Mouse (Mus musculus) lung, adult 2 months (tissue): Measurements from ENCODE around the gene Mob3b. TPM values are rescaled to one million over a fixed set of nuclear protein-coding genes. Genes with fewer than 3 reads are reported as not detected.

ENCODE experiments used
- DNase-seq: peaks from one replicate; pipeline ENCODE4 v3.0.0; 2022
- H3K4me1 ChIP-seq: fragments of 200-500 bp; 2 replicates; pipeline ENCODE4 v1.6.1; 2011; ENCODE audit warnings: low read length; ENCODE audit not compliant: control insufficient read depth, insufficient read depth
- H3K4me3 ChIP-seq: fragments of 200-500 bp; replicated peaks from 2 replicates; pipeline ENCODE3; 2011; ENCODE audit warnings: low read depth, mild to moderate bottlenecking, control low read depth, low read length; ENCODE audit errors: extremely low read depth
- CTCF ChIP-seq: fragments of 200-500 bp; IDR thresholded peaks from 2 replicates; pipeline ENCODE4 v1.5.1; 2011; ENCODE audit warnings: mild to moderate bottlenecking, low read length, control low read depth; ENCODE audit not compliant: insufficient read depth
- POLR2A ChIP-seq: fragments of 200-500 bp; IDR thresholded peaks from 2 replicates; pipeline ENCODE4 v1.6.1; 2011; ENCODE audit warnings: low read depth, mild to moderate bottlenecking, control low read depth, low read length, borderline replicate concordance; ENCODE audit errors: extremely low read depth
- WGBS: fragments of 180-500 bp; shearing (Covaris S2); methylation state at CpG from one replicate; pipeline ENCODE4 v1.1.7; 2018; 5-methylcytosine and 5-hydroxymethylcytosine counted together
- polyA plus RNA-seq: library from polyadenylated mRNA; depleted of rRNA; stranded (reverse); fragments of >200 nt; gene quantifications from 2 replicates; pipeline ENCODE4 v1.2.3, GENCODE M21; 2012; rRNA removed

Mob3b gene
- polyA plus RNA-seq, 1 experiment, result 10.4 TPM

DNA sequence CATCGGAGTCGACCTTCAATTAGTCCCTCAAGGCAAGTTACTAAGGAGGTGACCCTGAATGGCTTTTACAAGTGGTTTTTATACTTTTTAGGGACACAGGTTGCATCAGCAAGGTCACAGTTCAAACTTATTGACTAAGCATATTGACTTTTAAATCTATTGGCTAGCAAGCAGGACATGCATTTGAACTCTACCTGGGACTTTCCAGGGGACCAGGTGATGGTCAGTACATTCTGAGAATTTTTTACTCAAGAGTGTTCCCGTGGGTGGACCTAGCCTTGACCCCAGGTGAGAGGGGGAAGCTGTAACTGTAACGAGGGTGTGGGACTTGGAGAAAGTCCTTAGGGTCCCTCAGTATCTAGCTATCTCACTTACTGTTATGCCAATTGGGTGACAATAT is 256.1 kb downstream of the Mob3b start:
- H3K4me1 ChIP-seq, result no peaks in the 10 kb centered on the region
- no peak overlapping the region for H3K4me3 ChIP-seq
- no peak for DNase-seq
- WGBS, result 68% methylated on average over 4 of the region's 4 CpGs
- TF ChIP-seq CTCF (no peak), POLR2A (no peak)

DNA sequence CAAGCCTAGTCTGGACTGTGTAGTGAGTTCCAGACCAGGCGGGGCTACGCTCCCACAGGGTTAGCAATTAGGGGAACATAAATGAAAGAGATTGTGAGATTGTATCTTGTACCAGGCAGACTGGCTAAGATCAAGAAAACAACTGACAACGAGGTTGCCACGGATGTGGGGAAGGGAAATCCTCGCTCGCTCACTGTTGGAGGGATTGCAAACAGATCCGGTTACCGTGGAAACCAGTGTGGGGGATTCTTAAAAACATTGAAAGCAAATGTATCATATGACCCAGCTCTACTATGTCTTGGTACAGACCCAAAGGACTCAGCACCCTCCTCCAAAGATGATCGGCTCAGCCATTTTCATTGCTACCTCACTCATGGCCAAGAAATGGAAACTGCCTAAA is 257.1 kb downstream of the Mob3b start:
- no peaks in the 10 kb centered on the region for H3K4me1 ChIP-seq
- WGBS, result 50% methylated on average over 9 of the region's 9 CpGs
- DNase-seq, result no peak
- H3K4me3 ChIP-seq, result no peak overlapping the region
- TF ChIP-seq POLR2A (no peak), CTCF (no peak)

DNA sequence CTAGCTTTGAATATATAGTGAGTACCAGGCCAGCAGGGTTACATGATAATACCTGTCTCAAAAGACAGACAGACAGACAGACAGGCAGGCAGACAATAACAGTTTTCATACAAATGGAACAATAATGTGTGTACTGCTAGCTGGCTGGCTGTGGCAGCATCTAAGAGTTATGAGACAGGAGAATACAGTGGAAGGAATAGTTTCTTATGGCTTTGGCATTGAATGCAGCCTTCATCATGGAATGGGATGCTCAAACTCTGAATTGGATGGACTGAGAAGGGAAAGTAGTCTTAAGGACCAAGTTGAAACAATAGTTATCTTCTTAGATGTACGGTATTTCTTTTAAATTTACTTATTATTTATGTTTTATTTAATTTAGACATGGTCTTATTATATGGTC is 258.0 kb downstream of the Mob3b start:
- TF ChIP-seq CTCF, result no peak
- TF ChIP-seq POLR2A, result no peak
- DNase-seq, result no peak

More for the DNA sequence above, 258.0 kb downstream of the Mob3b start:
- 92% methylated on average over 1 of the region's 1 CpGs for WGBS
- no peaks in the 10 kb centered on the region for H3K4me1 ChIP-seq
- H3K4me3 ChIP-seq, result no peak overlapping the region

Other genes starting within 250 kb of the Mob3b start
- not detected in 2 replicates for gene Ifnk, start 5.4 kb downstream of the Mob3b start, polyA plus RNA-seq
- gene C9orf72, start 68.7 kb upstream of the Mob3b start, polyA plus RNA-seq, result 4.6 and 6.4 TPM in 2 replicates